Mouse (Mus musculus): ENCODE measurements around the gene Fam71f2. TPM values are rescaled to one million over a fixed set of nuclear protein-coding genes. Genes with fewer than 3 reads are reported as not detected.
A peak's percentile ranks its signal among the peaks of the same experiment; 100 is the strongest.

Fam71f2 gene
- polyA plus RNA-seq (2012; ENCODE audit: insufficient read depth, insufficient read length, missing spikeins): not detected in 2 replicates

DNA sequence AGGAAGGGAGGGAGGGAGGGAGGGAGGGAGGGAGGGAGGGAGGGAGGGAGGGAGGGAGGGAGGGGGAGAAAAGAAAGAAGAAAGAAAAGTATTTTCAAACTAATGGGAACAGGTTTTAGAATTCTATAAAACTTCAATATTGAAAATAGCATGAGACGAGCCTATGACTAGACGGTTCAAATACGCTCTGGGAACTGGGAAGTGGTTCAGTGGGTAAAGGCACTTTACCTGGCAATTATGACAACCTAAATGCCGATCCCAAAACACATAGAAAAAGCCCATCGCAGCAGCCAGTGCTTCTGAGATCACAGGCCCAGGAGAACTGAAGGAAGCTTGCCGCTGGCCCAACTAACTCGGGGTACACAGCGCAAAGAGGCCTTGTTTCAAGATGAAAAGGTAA is at the start of gene Fam71f2:
TSS of gene Fam71f2 (plus strand) at position 301 of the 400 bp plus-strand sequence.
- no peak within 1 kb of the TSS for H3K27ac ChIP-seq (ENCODE audit: insufficient read depth, low read depth, low read length)
- peaks cover under 1% of the 10 kb centered on the region for H3K4me1 ChIP-seq (ENCODE audit: control insufficient read depth, insufficient read depth, low read length)
- no peak for TF ChIP-seq CTCF (IDR thresholded peaks at IDR 0.05; ENCODE audit: low read depth, low read length)
- no peak for TF ChIP-seq POLR2A (IDR thresholded peaks at IDR 0.05; ENCODE audit: borderline replicate concordance, low read depth, low read length)
- no peak within 1 kb of the TSS for H3K4me3 ChIP-seq (ENCODE audit: insufficient read depth, low read length)

DNA sequence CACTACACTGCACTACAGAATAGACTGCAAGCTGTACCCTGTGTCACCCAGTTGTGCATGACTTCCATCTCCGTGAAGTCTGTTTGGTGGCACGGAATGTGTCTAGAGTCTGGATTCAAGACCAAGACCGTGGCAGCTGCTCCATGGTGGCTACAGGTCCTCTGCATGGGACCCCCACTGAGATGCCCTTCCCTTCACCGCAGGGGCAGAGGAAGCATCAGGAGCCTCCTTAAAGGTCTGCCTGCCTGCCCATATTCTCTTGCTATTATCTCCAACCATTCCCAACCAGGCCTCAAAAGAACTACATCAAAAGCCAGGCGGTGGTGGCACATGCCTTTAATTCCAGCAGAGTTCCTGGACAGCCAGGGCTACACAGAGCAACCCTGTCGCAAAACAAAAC is 49.0 kb upstream of the Fam71f2 start:
- Histone ChIP-seq H3K4me1 (ENCODE audit: control insufficient read depth, insufficient read depth, low read length) (no peaks in the 10 kb centered on the region), H3K27ac (ENCODE audit: insufficient read depth, low read depth, low read length) (no peak overlapping the region), H3K4me3 (ENCODE audit: insufficient read depth, low read length) (no peak overlapping the region)
- no peak for TF ChIP-seq CTCF (IDR thresholded peaks at IDR 0.05; ENCODE audit: low read depth, low read length)
- TF ChIP-seq POLR2A (IDR thresholded peaks at IDR 0.05; ENCODE audit: borderline replicate concordance, low read depth, low read length): no peak

DNA sequence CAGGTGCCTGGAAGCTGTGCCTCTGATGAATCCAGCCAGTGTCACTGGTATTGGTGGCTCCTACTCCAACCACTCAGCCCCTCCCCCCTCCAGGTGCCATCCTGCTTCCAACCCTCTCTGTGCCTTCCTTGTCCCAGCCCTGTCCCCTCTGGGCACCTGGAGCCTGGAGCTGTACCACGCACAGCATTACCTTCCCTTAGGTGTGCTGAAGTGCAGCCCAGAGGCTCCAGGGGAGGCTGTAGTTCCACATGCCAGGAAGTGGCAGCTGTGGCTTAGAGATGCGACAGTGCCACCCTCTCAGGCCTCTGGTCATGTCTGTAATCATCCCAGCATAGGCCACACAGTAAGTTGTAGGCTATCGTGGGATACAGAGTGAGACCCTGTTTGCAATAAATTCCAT is 47.6 kb upstream of the Fam71f2 start:
- no peak for TF ChIP-seq POLR2A (IDR thresholded peaks at IDR 0.05; ENCODE audit: borderline replicate concordance, low read depth, low read length)
- TF ChIP-seq CTCF (IDR thresholded peaks at IDR 0.05; ENCODE audit: low read depth, low read length): no peak
- no peak overlapping the region for H3K4me3 ChIP-seq (ENCODE audit: insufficient read depth, low read length)
- no peaks in the 10 kb centered on the region for H3K4me1 ChIP-seq (ENCODE audit: control insufficient read depth, insufficient read depth, low read length)
- no peak overlapping the region for H3K27ac ChIP-seq (ENCODE audit: insufficient read depth, low read depth, low read length)

DNA sequence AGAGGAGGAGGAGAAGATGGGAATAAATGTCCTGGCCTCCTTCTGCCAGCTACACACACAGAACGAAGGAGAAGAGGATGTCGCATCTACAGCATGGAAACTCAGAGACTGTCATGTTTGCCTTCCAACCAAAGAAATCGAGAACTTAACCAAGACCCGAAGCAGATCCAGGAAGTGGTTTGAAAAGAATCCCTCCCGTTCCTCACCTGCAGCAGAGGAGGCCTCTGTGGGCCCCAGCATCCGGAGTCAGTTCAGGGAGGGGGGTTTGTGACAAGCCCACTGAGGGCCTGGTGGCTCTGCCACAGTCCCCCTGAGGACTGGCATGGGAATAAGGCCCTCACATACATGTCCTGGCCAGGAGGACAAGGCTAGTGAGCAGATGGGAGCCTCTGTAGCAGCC is 47.1 kb upstream of the Fam71f2 start:
- Histone ChIP-seq H3K4me3 (ENCODE audit: insufficient read depth, low read length) (no peak overlapping the region), H3K27ac (ENCODE audit: insufficient read depth, low read depth, low read length) (no peak overlapping the region), H3K4me1 (ENCODE audit: control insufficient read depth, insufficient read depth, low read length) (no peaks in the 10 kb centered on the region)
- TF ChIP-seq CTCF (IDR thresholded peaks at IDR 0.05; ENCODE audit: low read depth, low read length) (no peak), POLR2A (IDR thresholded peaks at IDR 0.05; ENCODE audit: borderline replicate concordance, low read depth, low read length) (no peak)

DNA sequence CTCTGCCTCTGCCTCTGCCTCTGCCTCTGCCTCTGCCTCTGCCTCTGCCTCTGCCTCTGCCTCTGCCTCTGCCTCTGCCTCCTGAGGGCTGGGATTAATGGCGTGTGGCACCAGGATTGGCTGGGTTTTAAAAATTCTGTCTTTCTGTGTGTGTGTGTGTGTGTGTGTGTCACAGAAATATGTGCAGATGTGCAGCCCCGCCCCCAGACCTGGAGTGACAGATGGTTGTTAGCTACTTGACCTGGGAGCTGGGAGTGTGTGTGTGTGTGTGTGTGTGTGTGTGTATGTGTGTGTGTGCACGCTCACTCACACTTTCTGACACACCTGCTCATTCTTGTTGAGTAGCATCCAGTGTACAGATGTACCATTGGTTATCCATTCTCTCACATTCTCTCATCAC is 45.7 kb upstream of the Fam71f2 start:
- TF ChIP-seq CTCF (IDR thresholded peaks at IDR 0.05; ENCODE audit: low read depth, low read length): no peak
- no peak for TF ChIP-seq POLR2A (IDR thresholded peaks at IDR 0.05; ENCODE audit: borderline replicate concordance, low read depth, low read length)
- no peaks in the 10 kb centered on the region for H3K4me1 ChIP-seq (ENCODE audit: control insufficient read depth, insufficient read depth, low read length)
- H3K27ac ChIP-seq (ENCODE audit: insufficient read depth, low read depth, low read length): no peak overlapping the region
- H3K4me3 ChIP-seq (ENCODE audit: insufficient read depth, low read length): no peak overlapping the region

DNA sequence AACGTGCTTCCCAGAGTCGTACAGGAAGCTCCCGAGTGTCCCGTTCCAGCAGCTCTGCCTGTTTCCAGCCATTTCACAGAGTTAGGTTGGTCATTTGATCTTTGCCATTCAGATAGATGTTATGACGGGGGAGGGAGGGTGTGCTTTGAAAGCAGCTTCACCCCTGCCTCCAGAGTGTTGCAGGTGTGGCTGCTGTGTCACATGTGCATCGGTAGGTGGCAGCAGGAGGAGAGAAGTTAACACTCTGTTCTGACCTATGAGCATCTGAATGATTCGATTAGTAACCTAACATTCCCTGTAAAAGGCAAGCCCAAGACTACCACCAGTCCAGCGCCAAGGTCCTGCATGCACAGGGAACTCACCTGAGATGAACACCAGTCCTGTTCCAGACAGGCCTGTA is 45.1 kb upstream of the Fam71f2 start:
- Histone ChIP-seq H3K27ac (ENCODE audit: insufficient read depth, low read depth, low read length) (no peak overlapping the region), H3K4me1 (ENCODE audit: control insufficient read depth, insufficient read depth, low read length) (no peaks in the 10 kb centered on the region), H3K4me3 (ENCODE audit: insufficient read depth, low read length) (no peak overlapping the region)
- TF ChIP-seq POLR2A (IDR thresholded peaks at IDR 0.05; ENCODE audit: borderline replicate concordance, low read depth, low read length): no peak
- peak; percentile 30; the same call in 1 of the 2 replicates for TF ChIP-seq CTCF (IDR thresholded peaks at IDR 0.05; ENCODE audit: low read depth, low read length)

DNA sequence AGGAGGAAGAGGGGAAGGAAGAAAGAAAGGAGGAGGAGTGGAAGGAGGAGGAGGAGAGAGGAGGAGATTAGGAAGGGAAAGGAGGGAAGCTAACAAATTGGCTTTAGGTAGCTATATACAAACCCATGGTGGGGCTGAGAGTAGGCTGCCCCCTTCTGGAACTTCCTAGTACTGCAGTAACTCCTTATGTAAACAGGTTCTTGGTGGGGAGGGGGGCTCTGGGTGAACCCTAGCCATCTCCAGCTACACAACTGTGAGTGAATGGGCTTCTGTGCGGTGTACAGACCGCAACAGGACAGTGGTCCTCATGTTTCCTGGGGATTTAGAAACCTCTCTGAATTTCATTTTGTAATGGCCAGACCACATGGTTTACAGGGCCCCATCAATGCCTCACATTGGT is 38.6 kb upstream of the Fam71f2 start:
- TF ChIP-seq CTCF (IDR thresholded peaks at IDR 0.05; ENCODE audit: low read depth, low read length) (peak; percentile 77), POLR2A (IDR thresholded peaks at IDR 0.05; ENCODE audit: borderline replicate concordance, low read depth, low read length) (no peak)
- Histone ChIP-seq H3K27ac (ENCODE audit: insufficient read depth, low read depth, low read length) (no peak overlapping the region), H3K4me3 (ENCODE audit: insufficient read depth, low read length) (no peak overlapping the region), H3K4me1 (ENCODE audit: control insufficient read depth, insufficient read depth, low read length) (peaks cover 8% of the 10 kb centered on the region)

DNA sequence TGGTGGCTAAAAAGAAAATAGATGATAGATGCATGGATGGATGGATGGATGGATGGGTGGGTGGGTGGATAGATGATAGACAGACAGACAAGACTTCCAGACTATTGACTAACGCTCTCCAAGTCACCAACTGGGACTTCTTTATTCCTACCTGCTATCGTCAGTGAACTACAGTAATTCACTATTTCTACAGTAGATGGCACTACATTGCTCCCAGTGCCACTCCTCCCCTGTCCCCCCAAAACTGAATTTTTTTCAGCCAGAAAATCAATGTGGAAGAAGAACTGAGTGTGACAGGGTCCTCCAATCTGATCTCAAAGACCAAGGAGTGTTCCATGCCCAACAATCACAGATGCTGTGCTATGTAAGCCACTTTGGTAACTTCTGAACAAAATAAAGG is 37.7 kb upstream of the Fam71f2 start:
- no peak overlapping the region for H3K27ac ChIP-seq (ENCODE audit: insufficient read depth, low read depth, low read length)
- no peak overlapping the region for H3K4me3 ChIP-seq (ENCODE audit: insufficient read depth, low read length)
- TF ChIP-seq CTCF (IDR thresholded peaks at IDR 0.05; ENCODE audit: low read depth, low read length) (no peak), POLR2A (IDR thresholded peaks at IDR 0.05; ENCODE audit: borderline replicate concordance, low read depth, low read length) (no peak)
- H3K4me1 ChIP-seq (ENCODE audit: control insufficient read depth, insufficient read depth, low read length): peaks cover 17% of the 10 kb centered on the region

DNA sequence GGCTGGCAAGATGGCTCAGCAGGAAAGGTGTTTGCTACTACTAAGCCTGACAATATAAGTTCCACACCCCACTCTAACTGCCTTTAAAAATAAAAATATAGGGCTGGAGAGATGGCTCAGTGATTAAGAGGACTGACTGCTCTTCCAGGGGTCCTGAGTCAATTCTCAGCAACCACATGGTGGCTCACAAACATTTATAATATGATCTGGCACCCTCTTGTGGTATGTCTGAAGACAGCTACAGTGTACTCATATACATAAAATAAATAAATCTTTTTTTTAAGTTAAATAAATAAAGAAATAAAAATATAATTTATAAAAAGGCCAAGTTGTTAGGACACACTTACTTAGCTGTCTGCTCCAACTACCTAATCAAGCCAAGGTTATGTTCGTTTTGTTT is 37.1 kb upstream of the Fam71f2 start:
- Histone ChIP-seq H3K4me1 (ENCODE audit: control insufficient read depth, insufficient read depth, low read length) (peaks cover 23% of the 10 kb centered on the region), H3K27ac (ENCODE audit: insufficient read depth, low read depth, low read length) (no peak overlapping the region), H3K4me3 (ENCODE audit: insufficient read depth, low read length) (no peak overlapping the region)
- TF ChIP-seq CTCF (IDR thresholded peaks at IDR 0.05; ENCODE audit: low read depth, low read length) (no peak), POLR2A (IDR thresholded peaks at IDR 0.05; ENCODE audit: borderline replicate concordance, low read depth, low read length) (no peak)

DNA sequence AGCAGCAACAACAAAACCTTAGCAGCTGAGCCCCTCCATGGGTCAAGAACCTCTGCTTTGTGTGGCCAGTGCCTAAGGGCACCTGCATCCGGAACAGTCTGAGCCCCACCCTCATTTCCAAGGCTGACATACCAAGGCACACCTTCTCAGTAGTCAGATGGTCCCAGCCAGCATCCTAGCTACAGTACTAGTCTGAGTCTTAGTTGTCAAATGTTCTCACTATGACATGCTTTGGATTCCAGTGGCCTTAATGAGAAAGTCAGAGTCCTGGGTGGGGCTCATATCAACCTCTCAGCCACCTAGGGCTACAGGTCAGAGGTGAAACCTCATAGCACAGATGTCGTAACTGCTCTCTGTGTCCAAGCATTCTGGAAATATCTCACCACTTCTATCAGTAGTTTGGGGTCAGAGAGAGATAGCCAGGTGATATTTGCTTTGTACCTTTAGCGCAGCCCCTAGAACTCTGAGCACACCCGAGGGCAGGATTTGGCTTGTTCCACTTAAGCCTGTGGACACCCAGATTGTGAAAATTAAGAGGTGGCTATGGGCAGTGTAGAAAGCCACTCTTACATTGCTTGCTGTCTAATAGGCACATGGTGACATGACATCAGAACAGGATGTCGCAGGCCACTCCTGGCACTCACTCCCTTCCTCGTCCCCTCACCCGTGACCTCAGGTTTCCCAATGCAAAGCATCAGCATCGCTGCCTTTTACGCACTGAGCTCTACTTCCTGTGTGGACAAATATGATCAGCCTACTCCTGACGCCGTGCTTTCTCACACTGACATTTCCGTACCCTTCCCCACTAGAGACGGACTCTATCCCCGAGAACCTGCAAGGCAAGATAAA is 33.9 kb upstream of the Fam71f2 start:
- Histone ChIP-seq H3K4me3 (ENCODE audit: insufficient read depth, low read length) (no peak overlapping the region), H3K4me1 (ENCODE audit: control insufficient read depth, insufficient read depth, low read length) (peaks cover 33% of the 10 kb centered on the region), H3K27ac (ENCODE audit: insufficient read depth, low read depth, low read length) (peak overlapping the region; percentile 13; the same call in 1 of the 2 replicates)
- no peak for TF ChIP-seq CTCF (IDR thresholded peaks at IDR 0.05; ENCODE audit: low read depth, low read length)
- no peak for TF ChIP-seq POLR2A (IDR thresholded peaks at IDR 0.05; ENCODE audit: borderline replicate concordance, low read depth, low read length)
